Mouse (Mus musculus) small intestine, adult 2 months (tissue): ENCODE results near the gene Ccdc194.

Source experiments
- CTCF ChIP-seq: fragments of 200-500 bp; IDR thresholded peaks from 2 replicates; pipeline ENCODE4 v1.5.1; 2012; ENCODE audit warnings: low read depth, mild to moderate bottlenecking, control low read depth, inconsistent platforms, low read length, moderate library complexity, mixed read lengths; ENCODE audit not compliant: insufficient replicate concordance, insufficient read length; ENCODE audit errors: extremely low read depth
- POLR2A ChIP-seq: fragments of 200-500 bp; IDR thresholded peaks from 2 replicates; pipeline ENCODE4 v1.6.1; 2012; ENCODE audit warnings: low read depth, mild to moderate bottlenecking, control low read depth, inconsistent platforms, low read length, moderate library complexity

- TF ChIP-seq POLR2A (no peak), CTCF (no peak)
These were observed 40.8 kb downstream of the Ccdc194 start for GRCm38 (mm10) chr8:71484736-71485135.
